Mouse (Mus musculus): ENCODE measurements around the gene Vmn1r90. TPM values are rescaled to one million over a fixed set of nuclear protein-coding genes. Genes with fewer than 3 reads are reported as not detected.

Gene Vmn1r90
- polyA plus RNA-seq (2015; fragmentation: Illumina TruSeq; extraction: RNeasy Lipid Tissue Mini Kit (QIAGEN cat#74804); ENCODE audit: low read depth, low replicate concordance) = 0.09 TPM

GRCm38 (mm10) chr7:14563406-14563805 is at the start of gene Vmn1r90:
Gene Vmn1r90, minus strand, starts transcription at chr7:14563506.

Other genes starting within 250 kb of the Vmn1r90 start
- gene Obox8, start 229.9 kb downstream of the Vmn1r90 start, polyA plus RNA-seq (2015; fragmentation: Illumina TruSeq; extraction: RNeasy Lipid Tissue Mini Kit (QIAGEN cat#74804); ENCODE audit: low read depth, low replicate concordance) = not detected
- gene Sult2a8, start 116.7 kb downstream of the Vmn1r90 start, polyA plus RNA-seq (2015; fragmentation: Illumina TruSeq; extraction: RNeasy Lipid Tissue Mini Kit (QIAGEN cat#74804); ENCODE audit: low read depth, low replicate concordance) = not detected
- not detected for gene Sult2a7, start 69.3 kb downstream of the Vmn1r90 start, polyA plus RNA-seq (2015; fragmentation: Illumina TruSeq; extraction: RNeasy Lipid Tissue Mini Kit (QIAGEN cat#74804); ENCODE audit: low read depth, low replicate concordance)
- not detected for gene Obox7, start 96.0 kb upstream of the Vmn1r90 start, polyA plus RNA-seq (2015; fragmentation: Illumina TruSeq; extraction: RNeasy Lipid Tissue Mini Kit (QIAGEN cat#74804); ENCODE audit: low read depth, low replicate concordance)